Mouse (Mus musculus) left cerebral cortex, adult 9 months (tissue): ENCODE results near the gene Dennd1b.
A peak's percentile ranks its signal among the peaks of the same experiment; 100 is the strongest.

Experiments
- DNase-seq, 2 experiments: peaks; one replicate each; pipeline ENCODE4 v3.0.0; 2022; ENCODE audit warnings: low spot score in 2 of 2

Dennd1b gene

DNA sequence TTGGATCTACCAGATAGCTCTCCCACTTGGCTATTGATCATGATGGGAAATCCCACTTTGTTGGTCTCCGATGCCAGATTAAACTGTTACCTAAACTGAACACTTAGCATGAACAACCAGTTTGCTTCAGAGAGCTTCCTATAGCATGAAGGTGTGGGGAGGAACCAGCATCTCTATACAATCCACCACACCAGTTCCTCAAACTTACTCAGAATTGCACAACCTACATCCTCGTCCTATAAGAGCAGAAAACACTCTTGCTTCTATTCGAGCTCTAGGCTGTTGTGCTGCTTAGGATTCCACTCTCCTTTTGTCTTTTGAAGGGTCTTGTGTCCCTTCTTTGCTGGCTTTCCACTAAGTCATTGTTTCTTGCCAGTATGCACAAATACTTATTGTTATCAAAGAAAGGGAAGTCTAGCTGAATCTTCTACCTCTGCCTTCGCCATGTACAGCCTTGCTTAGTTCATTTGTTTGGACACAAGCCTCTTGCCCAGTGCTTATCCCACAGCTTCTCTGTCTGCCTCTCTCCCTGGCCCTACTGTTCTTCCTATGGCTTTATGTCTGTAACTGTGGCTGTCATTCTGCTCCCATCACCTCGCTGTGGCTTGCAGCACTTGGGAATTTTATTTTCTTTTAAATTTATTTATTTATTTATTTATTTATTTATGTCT is 52.0 kb downstream of the Dennd1b start:
- no peak for DNase-seq

GRCm38 (mm10) chr1:139021298-139021697 is 58.1 kb downstream of the Dennd1b start:
- no peak for DNase-seq

DNA sequence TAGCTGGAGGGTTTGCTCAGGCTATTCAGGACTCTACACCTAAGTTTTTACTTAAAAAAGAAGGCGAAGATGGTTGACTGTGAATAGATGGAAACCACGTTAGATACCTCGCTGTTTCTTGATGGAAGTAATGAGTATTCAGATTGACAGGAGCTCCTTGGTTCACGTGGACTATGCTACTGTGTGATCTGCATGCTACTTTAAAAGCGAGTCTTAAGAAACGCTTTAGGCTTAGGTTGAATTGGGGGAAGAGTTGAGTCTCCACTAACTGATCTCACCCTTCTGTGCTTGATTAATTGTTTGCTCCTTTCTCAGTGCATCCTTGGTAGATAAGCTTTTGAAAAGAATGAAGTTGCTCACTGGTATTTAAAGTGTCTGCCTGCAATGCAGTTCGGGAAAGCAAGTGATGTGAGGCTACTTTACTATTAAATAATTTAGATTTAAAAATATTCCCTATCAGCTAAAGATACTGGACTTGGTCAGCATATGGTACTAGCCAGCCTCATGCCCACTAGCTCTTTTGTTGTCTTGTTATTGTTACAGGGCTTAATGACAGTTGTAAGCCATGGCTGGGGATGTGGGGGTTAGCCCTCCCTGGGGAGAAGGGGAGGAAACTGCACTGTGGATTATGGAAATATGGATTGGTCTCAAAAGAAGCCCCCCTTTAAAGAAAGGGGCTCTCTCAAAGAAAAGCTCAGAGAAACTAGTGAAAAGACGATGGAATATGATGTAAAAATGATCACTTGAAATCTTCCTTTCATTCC is 62.8 kb downstream of the Dennd1b start:
- DNase-seq, result no peak

GRCm38 (mm10) chr1:139029521-139029920 is 66.3 kb downstream of the Dennd1b start:
- no peak for DNase-seq

- DNase-seq, result no peak
These were observed 69.2 kb downstream of the Dennd1b start for GRCm38 (mm10) chr1:139032411-139032810.

DNA sequence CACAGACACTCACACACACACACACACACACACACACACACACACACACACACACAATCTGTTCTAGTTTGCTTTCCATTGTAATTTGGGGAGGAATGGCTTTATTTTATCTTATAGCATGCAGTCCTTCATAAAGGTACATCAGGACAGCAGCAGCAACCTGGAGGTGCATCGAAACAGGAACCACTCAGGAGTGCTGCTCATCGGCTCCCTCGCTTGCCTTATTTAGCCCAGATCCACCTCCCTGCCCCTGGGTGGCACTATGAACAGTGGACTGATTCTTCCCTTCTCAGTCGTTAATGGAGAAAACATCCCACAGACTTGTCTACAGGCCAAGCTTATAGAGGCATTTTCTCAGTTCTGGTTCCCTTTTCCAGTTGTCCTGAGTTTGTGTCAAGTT is 71.9 kb downstream of the Dennd1b start:
- no peak for DNase-seq

- no peak for DNase-seq
These were observed 73.1 kb downstream of the Dennd1b start for GRCm38 (mm10) chr1:139036302-139036701.

DNA sequence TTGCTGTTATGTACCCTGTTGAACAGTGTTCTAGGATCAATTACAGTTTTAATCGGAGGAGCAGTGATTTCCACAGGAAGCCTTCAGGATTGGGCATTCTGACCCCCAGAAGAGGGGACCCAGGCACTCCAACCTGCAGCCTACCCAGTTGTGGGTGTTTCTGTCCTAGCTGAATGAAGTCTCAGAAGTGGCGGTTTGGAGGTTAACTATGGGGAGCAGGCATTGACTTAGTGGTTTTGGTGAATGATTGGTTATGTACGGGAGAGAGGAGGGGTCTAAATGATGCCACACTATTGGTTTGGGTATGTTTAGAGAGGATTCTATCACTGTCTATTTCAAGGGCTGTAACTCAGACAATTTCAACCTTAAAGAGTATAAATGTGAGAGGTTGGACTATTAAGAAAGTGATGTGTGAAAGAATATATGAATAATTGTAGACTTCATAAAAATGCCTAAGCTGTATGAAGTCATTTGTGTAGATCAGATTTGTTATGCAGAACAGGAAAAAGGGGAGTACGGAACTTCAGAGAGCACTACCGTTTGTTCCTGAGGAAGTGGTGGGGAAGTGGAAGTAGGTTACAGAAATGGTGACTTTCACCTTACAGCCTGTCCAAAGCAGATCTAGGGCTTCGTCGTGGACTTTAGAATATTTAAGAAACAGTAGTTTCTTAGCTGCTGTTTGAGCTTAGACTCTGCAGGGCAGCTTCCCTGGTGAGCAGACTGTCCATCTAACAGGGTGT is 73.7 kb downstream of the Dennd1b start:
- no peak for DNase-seq

DNA sequence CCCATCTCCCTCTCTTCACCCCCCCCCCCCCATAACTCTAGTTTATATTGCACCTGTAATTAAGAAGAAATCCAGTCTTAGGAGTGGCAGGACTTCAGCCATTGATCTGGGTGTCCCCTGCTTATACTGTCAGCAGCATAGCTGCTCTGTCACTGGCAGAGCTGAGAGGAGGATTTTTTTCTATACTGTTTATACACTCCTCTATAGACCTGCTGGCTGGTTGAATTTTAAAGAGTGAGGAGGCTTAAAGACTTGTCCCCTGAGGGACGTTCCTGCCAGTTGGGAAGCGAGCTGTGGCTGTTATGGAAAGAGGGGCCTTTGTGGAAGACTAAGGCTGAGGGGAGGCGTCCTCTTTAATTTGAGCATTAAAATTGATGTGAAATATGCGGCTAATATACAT is 74.8 kb downstream of the Dennd1b start:
- no peak for DNase-seq

DNA sequence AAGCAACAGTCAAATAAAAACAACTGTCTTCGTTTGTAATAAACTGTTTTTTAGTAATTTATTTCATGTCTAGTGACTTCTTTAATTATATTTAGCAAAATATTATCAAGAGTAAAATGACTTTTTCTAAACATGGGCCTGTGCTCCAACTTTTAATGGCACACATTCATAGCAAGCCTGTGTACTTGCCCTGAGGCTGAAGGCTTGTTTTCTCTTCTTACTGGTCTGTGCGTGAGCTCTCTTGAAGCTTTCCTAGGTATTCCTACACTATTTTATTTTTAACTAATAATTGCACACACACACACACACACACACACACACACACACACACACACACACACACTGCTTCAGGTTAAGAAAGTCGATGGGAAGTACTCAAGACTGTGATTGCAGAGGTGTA is 75.4 kb downstream of the Dennd1b start:
- DNase-seq, result no peak

- no peak for DNase-seq
These were observed 76.4 kb downstream of the Dennd1b start for GRCm38 (mm10) chr1:139039529-139040230.

DNA sequence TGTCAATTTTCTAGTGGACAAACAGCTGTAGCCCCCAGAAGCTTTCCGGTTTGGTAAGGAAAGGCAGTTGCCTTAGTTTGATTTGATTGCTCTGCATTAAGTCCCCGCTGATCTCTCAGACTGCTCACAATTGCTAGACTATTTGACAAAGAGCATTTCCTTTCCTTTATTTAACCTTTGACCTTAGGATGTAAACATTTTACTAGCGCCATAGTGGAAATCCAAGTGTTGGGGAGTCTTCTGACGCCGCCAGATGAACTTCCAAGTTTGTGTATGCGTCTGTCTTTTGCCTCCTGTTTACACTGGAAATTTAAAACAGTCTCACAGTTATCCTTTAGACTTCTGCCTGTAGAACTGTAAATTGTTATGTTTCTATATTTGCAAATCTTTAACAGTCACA is 85.8 kb downstream of the Dennd1b start:
- no peak for DNase-seq

DNA sequence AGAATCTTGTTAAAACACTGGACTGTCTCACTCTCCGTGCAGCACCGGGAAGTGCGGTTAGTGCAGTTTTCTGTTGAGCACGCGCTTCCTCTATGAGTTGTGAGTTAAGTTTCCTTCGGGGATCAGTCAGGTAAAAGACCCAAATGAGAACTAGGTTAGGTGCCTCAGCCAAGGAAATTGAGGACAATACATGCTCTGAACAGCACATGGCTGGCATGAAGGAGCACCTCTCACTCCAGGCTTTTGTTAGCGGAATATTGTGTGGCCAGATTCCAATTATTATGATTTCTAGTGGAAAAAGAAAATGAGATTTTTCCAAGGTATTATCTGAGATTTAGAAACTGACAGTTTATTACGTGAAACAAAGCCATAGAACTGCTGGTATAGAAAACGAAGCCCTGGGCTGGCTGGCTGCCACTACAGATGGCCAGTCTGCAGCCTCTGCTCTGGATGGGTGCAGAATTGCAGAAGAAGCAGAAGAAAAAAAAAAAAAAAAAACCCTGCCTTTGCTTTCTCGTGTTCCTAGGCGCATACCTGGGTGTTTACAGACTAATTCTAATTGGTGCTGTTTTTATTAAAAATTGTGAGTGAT is 86.7 kb downstream of the Dennd1b start:
- no peak for DNase-seq

- no peak for DNase-seq
These were observed 89.8 kb downstream of the Dennd1b start for GRCm38 (mm10) chr1:139053003-139053402.

DNA sequence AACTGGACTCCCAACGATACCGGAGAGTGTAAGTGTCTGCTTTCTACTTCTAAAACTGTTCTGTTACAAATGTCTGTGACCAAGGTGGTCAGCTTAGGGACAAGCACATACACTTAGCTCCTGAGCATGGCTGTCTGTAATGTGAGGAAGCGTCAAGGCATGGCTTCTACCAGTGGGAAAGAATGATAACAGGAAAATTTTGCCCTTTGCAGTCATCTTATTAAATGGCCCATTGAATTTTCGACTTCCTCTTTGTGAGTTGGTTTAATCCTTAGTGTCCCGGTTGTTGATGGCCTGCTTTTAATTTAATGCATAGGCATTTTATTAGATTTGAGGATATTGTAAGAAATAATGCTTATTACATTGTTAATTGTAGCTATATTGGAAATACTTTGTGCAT is 97.1 kb downstream of the Dennd1b start:
- no peak for DNase-seq

DNA sequence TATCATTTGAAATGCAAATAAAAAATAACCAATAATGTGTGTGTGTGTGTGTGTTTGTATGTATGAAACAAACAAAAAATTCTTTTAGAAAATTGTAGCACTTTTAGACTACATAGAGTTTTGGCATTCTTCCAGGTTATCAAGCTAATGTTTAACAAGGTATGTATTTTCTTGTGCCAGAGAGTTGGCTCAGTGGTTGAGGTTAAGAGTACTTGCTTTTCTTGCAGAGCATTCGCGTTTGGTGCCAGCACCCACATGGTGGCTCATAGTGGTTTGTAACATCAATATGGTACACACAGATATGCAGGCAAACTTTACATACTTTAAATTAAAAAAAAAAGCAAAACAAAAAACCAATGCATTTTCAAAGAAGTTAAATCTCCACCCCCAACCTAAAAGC is 101.5 kb downstream of the Dennd1b start:
- no peak for DNase-seq

GRCm38 (mm10) chr1:139067210-139067609 is 104.0 kb downstream of the Dennd1b start:
- DNase-seq, result no peak

DNA sequence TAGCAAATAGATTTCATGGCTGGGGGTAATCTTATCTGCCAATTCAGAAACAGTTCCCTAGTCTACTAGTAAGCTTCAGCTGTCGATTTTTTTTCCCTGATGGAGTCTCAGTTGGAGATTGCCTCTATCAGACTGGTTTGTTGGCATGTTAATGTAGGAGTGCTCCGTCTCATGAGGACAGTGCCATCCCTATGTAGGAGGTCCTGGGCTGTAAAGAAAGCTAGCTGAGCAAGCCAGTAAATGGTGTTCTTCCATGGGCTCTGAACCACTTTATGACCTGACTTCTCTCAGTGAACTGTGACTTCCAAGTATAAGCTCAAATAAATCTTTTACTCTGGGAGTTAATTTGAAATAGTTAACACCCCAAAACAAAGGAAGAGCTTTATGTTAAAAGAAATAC is 107.8 kb downstream of the Dennd1b start:
- DNase-seq, result no peak

DNA sequence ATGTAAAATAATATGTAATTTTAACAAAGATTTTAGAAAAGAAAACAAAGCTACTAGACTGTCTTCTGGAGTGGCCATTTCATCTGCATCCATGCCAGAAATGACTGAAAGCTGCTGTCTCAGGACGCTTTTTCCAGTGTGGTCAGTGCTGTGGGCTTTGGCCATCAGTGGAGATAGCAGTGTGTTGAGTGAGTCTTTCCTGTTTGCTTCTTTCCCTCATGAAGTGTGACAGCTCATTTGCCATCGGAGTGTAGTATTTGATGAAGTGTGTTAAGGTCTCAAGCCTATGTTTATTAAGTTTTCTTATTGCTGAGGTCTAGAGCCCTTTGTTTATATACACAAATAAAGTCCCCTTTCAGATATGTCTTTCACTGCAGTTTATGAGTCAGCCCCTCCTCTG is 112.4 kb downstream of the Dennd1b start:
- no peak for DNase-seq

DNA sequence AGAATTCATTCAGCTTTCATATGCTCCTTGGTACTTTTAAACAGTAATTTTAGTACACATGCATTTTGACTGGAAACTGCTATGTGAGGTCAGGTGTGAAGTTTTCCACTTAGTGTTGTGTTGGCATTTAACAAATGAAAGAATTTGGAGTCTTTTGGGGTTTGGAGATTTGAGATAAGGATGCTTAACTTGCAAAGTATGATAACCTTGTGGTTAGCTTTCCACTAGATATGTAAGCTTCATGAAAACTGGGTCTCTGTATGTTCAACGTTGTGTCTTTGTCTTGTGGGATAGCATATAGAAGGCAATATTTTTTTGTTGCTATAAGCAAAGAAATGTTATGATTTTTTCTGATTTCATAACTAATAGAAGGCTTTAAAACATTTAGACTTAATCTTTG is 114.8 kb downstream of the Dennd1b start:
- no peak for DNase-seq

- no peak for DNase-seq
These were observed 115.8 kb downstream of the Dennd1b start for GRCm38 (mm10) chr1:139079000-139079399.

GRCm38 (mm10) chr1:139079523-139079922 is 116.3 kb downstream of the Dennd1b start:
- peak; percentile 11 to 22 for DNase-seq
